8 mouse cellular contexts compared by ENCODE assay signal in the genomic region with DNA sequence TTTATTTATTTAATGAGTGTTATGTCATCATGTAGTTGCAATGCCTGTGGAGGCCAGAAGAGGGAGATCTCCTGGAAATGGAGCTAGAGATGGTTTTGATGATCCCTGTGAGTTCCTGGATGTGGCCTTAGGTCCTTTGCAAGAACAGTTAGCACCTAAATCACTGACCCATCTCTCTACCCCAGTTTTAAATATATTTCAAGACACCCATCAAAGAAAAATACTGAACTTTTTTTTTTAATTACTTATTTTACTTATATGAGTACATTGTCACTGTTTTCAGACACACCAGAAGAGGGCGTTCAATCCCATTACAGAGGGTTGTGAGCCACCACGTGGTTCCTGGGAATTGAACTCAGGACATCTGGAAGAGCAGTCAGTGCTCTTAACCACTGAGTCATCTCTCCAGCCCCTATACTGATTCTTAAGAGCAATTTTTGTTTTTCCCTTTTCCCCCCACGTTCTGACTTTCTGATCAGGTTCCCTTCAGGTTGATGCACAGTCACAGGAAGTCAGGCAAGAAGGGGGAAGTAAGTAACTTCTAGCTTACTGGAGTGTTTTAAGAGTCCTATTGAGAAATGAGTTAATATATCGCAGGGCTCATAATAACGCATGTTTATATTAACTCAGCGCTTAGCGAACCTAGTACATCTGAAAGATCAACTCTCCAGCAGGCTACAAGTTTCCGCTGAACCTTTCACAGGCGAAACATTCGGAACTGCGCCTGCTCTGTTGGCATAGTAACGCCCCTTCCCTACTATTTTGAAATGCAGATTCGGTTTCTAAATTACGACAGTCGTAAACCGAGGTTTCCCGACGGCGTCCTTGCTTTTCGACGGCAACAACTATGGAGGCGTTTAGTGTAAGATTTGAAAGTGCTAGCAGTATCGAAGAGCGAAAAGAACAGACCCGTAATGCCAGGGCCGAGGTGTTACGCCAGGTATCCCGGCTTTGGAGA. TPM values are rescaled to one million over a fixed set of nuclear protein-coding genes. Genes with fewer than 3 reads are reported as not detected.
DNase-seq lines count a peak whose midpoint lies in the region; ATAC-seq and TF ChIP-seq lines count a peak whose summit lies in the region.

A gene (plus strand): TSS at position 342 of the 958 bp plus-strand sequence.

- H3K27me3 ChIP-seq in forebrain, embryonic 13.5 days: no peaks in the 10 kb centered on the region
- no peaks in the 10 kb centered on the region for H3K27me3 ChIP-seq in liver, postnatal 0 days (ENCODE audit: insufficient read depth, low read length)
- H3K27me3 ChIP-seq in neural tube, embryonic 14.5 days (ENCODE audit: control insufficient read depth, insufficient read depth, low read length): no peaks in the 10 kb centered on the region

- under 1% methylated on average over 28 of the region's 28 CpGs for WGBS in forebrain, embryonic 13.5 days
- WGBS in large intestine, adult 2 months: under 1% methylated on average over 28 of the region's 28 CpGs
- under 1% methylated on average over 28 of the region's 28 CpGs for WGBS in liver, postnatal 0 days (ENCODE audit: insufficient replicate concordance)
- WGBS in neural tube, embryonic 14.5 days: 1% methylated on average over 28 of the region's 28 CpGs

- intact Hi-C loops in heart, postnatal 10 days (cut with DNase I): loop anchor here (5.0 kb wide), 2 partner anchors 66 to 899 kb away; a partner anchor contains a TSS

- peak; percentile 84 for ATAC-seq in cerebellum, adult (ENCODE audit: insufficient number of reproducible peaks, low FRiP score, low TSS enrichment)
- peak; percentile 97 for ATAC-seq in forebrain, embryonic 13.5 days
- peak; percentile 91 for ATAC-seq in liver, postnatal 0 days
- peak; percentile 96 for ATAC-seq in neural tube, embryonic 14.5 days (ENCODE audit: low read depth)

- DNase-seq in ES-CJ7 (ENCODE audit: low read depth, low spot score): peak; percentile 96
- peak; percentile 90 to 91 for DNase-seq in heart, postnatal 10 days
- DNase-seq in large intestine, adult 2 months (ENCODE audit: low read depth, low spot score): peak; percentile 80
- DNase-seq in liver, postnatal 0 days: peak; percentile 80
- peak; percentile 78 for DNase-seq in testis, postnatal 10 days (ENCODE audit: low spot score)

- H3K9me3 ChIP-seq in forebrain, embryonic 13.5 days (replicated peaks): no peaks in the 10 kb centered on the region
- no peaks in the 10 kb centered on the region for H3K9me3 ChIP-seq in liver, postnatal 0 days (ENCODE audit: low read length)
- no peaks in the 10 kb centered on the region for H3K9me3 ChIP-seq in neural tube, embryonic 14.5 days (ENCODE audit: control insufficient read depth, low read length)

- H3K27ac ChIP-seq in forebrain, embryonic 13.5 days: no peak within 1 kb of the TSS; the same call in 1 of the 2 replicates
- H3K27ac ChIP-seq in liver, postnatal 0 days (ENCODE audit: low read depth): peak within 1 kb of the TSS; percentile 82
- H3K27ac ChIP-seq in neural tube, embryonic 14.5 days (ENCODE audit: low read depth, low read length): no peak within 1 kb of the TSS

- H3K36me3 ChIP-seq in forebrain, embryonic 13.5 days (ENCODE audit: poor library complexity, severe bottlenecking): no peaks in the 10 kb centered on the region
- H3K36me3 ChIP-seq in liver, postnatal 0 days (replicated peaks; ENCODE audit: insufficient read depth, low read length): no peaks in the 10 kb centered on the region
- no peaks in the 10 kb centered on the region for H3K36me3 ChIP-seq in neural tube, embryonic 14.5 days (ENCODE audit: control insufficient read depth, insufficient read depth, low read length)

- TF ChIP-seq EP300 in liver, postnatal 0 days (IDR thresholded peaks at IDR 0.05; ENCODE audit: low read depth): peak; percentile 9; the same call in 1 of the 2 replicates

- 0 out of 2 replicates have a peak, but pooled peaks cover 2% of the 10 kb centered on the region for H3K4me1 ChIP-seq in forebrain, embryonic 13.5 days
- H3K4me1 ChIP-seq in liver, postnatal 0 days (ENCODE audit: insufficient read depth): peaks cover 10% of the 10 kb centered on the region; the same call in 1 of the 2 replicates
- 0 out of 2 replicates have a peak, but pooled peaks cover 2% of the 10 kb centered on the region for H3K4me1 ChIP-seq in neural tube, embryonic 14.5 days (ENCODE audit: control insufficient read depth, insufficient read depth, low read length)

- peak within 1 kb of the TSS; percentile 75 for H3K9ac ChIP-seq in forebrain, embryonic 13.5 days
- peak within 1 kb of the TSS; percentile 77 for H3K9ac ChIP-seq in liver, postnatal 0 days (replicated peaks)
- H3K9ac ChIP-seq in neural tube, embryonic 14.5 days (replicated peaks; ENCODE audit: low read depth, low read length): peak within 1 kb of the TSS; percentile 41

- H3K4me2 ChIP-seq in forebrain, embryonic 13.5 days: peak within 1 kb of the TSS; percentile 70
- H3K4me2 ChIP-seq in liver, postnatal 0 days (ENCODE audit: low read depth, low read length): peak within 1 kb of the TSS; percentile 80
- H3K4me2 ChIP-seq in neural tube, embryonic 14.5 days (ENCODE audit: low read depth, low read length): peak within 1 kb of the TSS; percentile 63

- H3K4me3 ChIP-seq in forebrain, embryonic 13.5 days: peak within 1 kb of the TSS; percentile 66
- H3K4me3 ChIP-seq in liver, postnatal 0 days (ENCODE audit: low read depth, low read length): peak within 1 kb of the TSS; percentile 70
- H3K4me3 ChIP-seq in neural tube, embryonic 14.5 days (ENCODE audit: low read depth, low read length): peak within 1 kb of the TSS; percentile 51

- TF ChIP-seq CTCF in liver, postnatal 0 days (IDR thresholded peaks at IDR 0.05; ENCODE audit: low read depth): peak; percentile 59

RNA-seq across cellular contexts. Expression of the gene that starts here (rescaled TPM):
- 14.4 and 15.5 TPM in 2 replicates for polyA plus RNA-seq in forebrain, embryonic 13.5 days (2015; fragmentation: Nextera tagmentation; extraction: Ambion mirVana)
- 10 to 100 TPM; 15.1 to 15.4 TPM for total RNA-seq in heart, postnatal 10 days (2021)
- polyA plus RNA-seq in large intestine, adult 2 months (2012; rRNA removed): 0.47 and 0.55 TPM in 2 replicates
- polyA plus RNA-seq in liver, postnatal 0 days (2015; fragmentation: Nextera tagmentation; extraction: Ambion mirVana): 3.7 and 4.0 TPM in 2 replicates
- polyA plus RNA-seq in neural tube, embryonic 14.5 days (2014; fragmentation: Nextera tagmentation; extraction: Ambion mirVana): 13.5 and 13.8 TPM in 2 replicates

Comparison
In these comparisons a context has a peak if more than half of its experiments do, and no peak if none do; other contexts are left out.
1. Peak in DNase-seq in large intestine, adult 2 months; RNA of the gene not detected or under 1 TPM.